Mouse (Mus musculus) spleen, postnatal 36 days (tissue): ENCODE results near the gene Vwce.

Source experiments
- DNase-seq, 2 experiments: peaks; one replicate each; pipeline ENCODE4 v3.0.0; 2022; ENCODE audit warnings: low spot score in 2 of 2, mixed read lengths in 1 of 2

The Vwce gene

GRCm38 (mm10) chr19:10689470-10690166, 55.6 kb downstream of the Vwce start:
- no peak for DNase-seq

DNA sequence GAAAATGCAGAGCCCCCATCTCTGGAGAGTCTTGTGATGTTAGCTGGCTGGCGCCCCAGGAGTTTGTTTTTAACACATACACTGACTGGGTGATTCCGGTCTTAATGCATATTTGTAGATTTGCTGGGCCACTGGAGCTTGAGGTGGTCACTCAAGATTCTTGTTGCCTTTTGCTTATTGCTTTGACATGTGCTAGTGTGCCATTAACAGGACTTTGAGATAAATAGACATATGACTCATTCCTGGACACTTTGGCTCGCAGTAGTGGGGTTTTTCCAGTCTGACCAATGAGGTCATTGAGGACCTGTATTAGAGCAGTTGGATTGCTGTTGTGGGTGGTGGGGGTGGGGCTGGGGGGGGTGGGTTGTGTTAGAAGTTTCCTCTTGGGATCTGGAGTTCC, 56.3 kb downstream of the Vwce start:
- DNase-seq = no peak

DNA sequence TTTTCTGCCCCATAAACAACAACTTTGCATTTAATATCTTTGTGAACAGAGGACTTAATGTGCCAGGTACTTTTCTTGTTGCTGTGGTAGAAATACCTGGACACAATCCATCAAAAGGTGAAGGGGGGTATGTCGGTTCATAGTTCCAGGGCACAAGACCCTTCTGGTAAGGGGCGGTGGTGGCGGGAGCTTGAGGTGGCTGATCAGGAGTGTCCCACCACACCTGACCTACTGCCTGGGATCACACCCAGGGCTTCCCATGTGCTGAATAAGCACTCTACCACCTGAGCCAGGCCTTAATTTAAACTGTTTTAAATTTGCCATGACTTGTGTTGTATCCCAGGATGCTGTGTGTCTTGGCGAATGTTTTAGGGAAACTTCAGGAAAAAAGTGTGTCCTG, 57.1 kb downstream of the Vwce start:
- DNase-seq = no peak

- DNase-seq = no peak
These were observed 57.6 kb downstream of the Vwce start for GRCm38 (mm10) chr19:10691660-10692059.

DNA sequence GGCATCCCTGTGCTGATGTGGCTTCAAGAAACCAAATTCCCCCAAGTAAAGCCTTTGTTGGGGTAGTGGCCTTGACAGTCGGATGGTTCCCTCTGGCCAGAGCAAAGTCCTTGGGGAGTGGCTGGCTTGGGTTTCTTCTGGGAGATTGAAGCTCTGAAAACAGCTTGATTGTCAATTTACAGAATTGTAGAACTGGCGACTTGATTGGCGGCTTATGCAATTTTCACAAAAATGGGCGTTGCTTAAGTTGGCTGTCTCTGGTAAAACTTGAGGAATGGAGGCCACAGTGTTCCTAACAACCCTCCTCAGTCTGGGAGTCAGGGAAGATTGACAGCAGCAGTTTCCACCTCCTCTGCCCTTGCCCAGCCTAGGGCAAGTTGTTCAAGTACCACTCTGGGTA, 58.3 kb downstream of the Vwce start:
- DNase-seq = no peak

DNA sequence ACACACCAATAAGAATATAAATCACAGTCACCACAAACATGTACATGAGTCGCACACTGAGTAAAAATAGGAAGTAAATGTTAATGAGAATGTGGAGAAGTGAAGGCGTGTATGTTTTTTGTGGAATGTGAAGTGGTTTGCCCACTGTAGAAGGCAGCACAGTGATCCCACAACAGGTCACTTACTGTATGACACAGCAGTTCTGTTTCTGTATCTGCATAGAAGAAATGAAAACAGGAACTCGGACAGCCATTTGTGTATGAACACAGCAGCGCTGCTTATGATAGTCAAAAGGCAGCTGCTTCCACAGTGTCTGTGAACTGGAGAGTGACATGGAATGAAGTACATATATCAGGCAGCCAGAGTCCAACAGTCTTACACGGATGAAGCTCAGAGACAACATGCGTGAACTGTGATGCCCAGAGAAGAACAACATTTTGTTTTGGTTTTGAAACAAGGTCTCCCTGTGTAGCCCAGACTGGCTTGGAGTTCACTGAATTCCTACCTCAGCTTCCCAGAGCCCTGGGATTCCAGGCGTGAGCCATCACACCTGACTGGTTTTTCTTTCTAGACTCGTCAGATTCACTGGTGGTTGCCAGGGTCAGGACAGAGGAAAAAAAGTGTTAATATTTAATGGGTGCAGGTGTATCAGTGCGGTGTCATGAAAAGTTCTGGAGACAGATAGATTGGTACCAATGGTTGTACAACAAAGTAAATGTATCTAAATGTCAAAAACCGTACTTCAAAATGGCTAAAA, 60.1 kb downstream of the Vwce start:
- peak; percentile 31 to 50 for DNase-seq

DNA sequence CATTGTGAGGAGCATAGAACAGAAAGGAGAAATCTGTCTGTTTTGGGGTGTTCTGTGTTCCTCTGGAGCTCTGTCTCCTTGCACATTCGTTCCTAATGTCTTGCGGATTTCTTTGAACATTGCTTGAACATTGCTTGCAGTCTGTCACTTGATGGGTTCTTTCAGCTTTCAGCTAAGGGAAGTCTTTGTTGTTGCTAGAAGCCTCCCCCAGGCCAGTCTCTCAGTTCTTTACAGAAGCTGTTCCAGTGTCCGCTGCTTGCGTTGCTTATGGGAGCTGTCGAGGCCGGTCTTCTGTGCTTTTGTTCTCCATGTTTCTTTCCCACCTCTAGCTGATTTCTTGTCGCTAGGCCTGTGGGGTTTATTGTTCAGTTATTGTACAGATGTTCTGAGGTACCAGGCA, 61.8 kb downstream of the Vwce start:
- DNase-seq = no peak

DNA sequence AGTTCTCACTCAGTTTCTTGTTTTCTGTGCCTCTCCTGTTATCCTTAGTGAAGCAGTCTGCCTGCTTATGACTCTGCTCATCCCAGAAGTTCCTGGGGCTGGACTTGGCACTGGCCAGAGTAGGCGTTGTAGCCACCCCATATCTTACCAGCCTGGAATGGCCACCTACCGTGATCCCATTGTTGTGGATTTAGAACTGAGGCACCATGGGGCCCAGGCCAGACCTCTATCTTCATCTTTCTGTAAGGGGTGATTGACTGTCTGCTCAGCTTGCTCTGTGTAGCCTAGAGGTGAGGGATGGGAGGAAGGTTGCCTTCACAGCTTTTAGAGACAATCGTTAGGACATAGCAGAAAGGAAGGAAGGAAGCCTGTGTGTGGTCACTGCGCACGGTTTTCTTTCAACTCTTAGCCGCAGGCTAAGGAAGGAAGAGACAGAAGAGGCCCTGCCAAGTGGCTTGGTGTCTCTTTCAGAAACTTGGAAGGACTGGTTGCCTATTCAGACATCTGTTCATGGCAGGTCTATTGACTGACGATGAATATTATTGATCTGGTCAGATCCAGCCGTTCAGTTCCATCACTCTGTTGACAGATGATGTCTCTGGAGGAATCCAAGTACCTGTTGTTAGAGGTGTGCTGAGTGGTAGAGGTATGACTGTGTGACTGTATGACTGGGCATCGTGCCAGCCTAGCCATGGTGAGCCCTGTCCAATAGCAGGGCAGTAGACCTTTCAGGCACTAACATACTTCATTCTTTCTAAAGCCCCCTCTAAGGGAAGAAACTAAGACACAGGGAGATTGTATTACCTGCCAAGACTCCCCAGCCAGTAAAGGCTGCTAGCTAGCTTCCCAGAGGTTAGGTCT, 64.3 kb downstream of the Vwce start:
- DNase-seq = peak in 1 of 2 experiments; percentile 26

DNA sequence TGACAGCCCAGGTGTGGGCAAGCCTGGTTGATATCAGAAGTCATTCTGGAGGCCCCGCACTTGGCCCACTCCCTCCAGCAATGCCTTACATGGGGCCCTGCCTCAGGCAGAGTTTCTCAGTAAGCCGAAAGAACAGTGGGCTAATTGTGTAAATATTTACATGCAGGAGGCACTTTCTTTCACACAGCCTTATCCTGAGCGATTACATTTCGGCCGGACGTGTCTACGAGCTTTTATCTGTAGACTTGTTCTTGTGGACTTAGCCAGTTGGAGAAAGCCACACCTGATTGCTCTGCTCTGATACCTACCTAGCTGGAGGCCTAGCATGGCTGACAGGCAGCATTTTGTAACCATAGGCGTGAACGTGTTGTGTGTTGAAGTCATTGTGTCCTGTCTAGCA, 65.8 kb downstream of the Vwce start:
- no peak for DNase-seq

GRCm38 (mm10) chr19:10701013-10701726, 67.2 kb downstream of the Vwce start:
- no peak for DNase-seq

DNA sequence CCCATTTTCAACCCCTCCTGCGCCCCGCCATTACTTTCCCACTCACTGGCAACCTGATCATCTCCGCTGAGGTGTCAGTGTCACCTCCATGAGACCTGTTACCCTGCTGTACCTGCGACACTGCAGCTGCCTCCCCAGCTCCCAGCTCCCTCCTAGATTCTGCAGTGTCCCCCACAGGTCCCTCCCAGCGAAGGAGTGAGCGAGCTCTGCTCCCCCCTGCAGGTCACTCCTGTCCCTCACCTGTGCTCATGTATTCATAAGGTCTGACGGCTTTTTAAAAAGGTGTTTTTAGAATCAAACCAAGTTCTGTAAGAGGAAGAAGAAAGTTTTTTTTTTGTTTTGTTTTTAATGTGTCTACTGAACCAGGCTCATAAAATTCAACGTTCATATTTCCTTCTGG, 68.1 kb downstream of the Vwce start:
- DNase-seq = no peak

GRCm38 (mm10) chr19:10703470-10703869, 69.5 kb downstream of the Vwce start:
- DNase-seq = no peak

DNA sequence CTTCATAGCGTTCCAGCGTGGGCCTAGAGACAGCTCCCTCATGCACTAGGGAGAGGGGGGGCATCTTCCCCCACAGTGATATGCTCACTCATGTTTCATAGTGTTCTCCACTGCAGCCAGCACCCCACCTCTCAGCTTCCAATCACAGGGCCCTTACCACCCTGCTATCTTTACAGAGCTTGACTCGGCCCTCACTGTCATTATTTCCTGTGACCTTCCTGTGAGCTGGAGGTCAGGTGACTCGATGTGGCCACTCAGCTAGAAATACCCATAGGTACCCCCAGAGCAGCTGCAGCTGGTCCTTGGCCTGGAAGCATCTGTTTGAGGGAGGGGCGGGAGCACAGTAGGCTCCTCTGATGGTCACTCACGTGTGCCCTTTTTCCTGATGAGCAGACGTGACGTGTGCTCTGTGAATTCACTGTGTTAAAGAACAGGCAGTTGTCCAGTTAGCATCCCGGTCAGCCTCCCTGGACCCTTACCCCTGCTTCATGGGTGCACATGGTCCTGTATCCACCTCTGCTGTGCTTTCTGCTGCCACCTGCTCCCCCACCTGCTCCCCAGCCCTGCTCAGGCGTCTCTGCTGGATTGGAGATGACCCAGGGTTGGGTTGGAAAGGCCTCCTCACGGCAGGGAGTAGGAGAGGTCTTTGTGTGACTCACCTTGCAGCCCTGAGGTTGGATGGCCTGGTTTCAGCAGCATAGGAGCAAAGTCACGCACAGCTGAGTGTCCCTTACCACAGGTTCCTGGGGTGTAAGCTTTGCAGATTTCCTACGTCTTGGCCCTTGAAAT, 73.3 kb downstream of the Vwce start:
- DNase-seq = no peak

DNA sequence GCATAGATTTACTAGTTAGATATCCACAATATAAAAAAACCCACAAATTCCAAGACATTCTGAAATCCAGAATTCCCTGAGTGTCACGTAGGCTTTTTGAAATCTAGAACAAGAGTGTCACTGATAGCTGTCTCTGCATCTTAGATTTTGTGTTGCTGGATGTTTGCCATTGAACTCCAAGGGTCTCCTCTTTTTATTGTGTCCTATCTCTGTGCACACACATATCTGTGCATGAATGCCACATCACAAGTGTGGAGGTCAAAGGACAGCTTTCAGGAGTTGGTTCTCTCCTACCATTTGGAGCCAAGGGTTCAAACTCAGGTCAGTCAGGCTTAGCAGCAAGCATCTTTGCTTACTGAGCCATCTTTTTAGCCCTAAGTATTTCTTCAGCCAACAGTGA, 73.9 kb downstream of the Vwce start:
- no peak for DNase-seq

GRCm38 (mm10) chr19:10708900-10709299, 74.9 kb downstream of the Vwce start:
- no peak for DNase-seq

DNA sequence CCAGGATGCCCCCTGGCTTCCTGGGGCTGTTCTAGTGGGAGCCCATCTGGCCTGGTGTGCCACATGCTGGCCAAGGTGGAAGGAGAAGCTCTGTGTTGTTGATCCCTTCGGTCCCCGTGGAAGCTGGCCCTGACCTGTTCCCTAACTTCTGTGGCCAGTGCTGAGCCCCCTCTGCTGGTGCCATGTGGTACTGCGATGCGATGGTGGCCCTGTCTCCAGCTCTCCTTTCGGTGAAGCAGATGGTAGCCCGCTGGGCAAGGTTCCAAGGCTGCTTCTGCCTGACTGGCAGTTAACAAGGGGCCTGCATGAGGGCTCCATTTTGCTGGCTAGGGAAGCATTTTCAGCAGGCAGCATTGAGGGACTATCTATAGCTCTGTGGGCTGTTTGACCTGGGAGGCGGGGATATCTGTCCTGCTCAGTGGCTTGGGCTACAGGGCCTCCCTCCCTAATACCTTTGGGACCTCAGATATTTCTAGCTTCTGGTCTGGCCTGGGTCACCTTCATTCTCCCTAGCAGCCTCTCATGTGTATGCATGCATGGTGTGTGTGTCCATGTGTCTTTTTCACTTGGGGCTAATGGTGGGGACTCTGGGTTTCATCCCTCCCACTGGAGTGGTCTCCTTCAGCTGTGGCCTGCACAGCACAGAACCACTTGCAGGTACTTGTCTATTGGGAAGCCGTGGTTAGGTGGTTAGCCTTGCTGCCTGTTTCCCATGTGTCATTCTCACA, 75.5 kb downstream of the Vwce start:
- peak; percentile 76 to 82 for DNase-seq

DNA sequence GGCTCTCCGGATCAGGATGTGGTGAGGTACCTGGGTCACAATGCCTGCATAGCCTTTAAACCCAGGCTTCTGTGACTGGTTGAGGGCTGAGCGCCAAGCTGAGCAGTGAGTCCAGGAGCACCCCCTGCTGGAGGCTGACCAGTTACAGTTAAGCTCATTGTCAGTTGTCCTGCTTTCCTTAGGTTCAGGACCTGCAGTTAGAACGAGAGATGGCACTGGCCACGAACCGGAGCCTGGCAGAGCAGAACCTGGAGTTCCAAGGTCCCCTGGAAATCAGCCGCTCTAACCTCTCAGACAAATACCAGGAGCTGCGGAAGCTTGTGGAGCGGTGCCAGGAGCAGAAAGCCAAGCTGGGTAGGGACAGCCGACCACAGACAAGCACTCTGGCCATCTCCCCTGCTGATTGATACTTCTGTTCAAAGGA, 76.1 kb downstream of the Vwce start:
- peak; percentile 46 to 49 for DNase-seq

DNA sequence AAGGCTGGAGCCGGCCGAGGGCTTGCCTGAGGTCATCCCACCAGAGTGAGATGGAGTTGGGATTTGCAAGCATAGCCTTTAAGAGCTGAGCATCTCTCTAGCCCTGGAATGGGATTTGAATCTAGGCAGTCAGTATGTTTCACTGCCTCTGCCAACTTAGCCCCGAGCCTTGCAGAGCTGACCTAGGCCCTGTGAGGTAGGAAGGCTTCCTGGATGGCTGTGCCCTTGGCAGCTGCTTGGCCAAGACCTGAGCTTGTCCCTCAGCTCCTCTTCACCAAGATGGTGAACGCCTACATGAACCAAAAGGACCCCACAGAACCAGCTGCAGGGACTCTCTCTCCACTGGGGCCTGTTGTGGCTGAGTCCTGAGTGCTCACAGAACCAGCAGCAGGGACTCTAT, 76.7 kb downstream of the Vwce start:
- DNase-seq = no peak

- no peak for DNase-seq
These were observed 78.2 kb downstream of the Vwce start for GRCm38 (mm10) chr19:10712194-10712593.

DNA sequence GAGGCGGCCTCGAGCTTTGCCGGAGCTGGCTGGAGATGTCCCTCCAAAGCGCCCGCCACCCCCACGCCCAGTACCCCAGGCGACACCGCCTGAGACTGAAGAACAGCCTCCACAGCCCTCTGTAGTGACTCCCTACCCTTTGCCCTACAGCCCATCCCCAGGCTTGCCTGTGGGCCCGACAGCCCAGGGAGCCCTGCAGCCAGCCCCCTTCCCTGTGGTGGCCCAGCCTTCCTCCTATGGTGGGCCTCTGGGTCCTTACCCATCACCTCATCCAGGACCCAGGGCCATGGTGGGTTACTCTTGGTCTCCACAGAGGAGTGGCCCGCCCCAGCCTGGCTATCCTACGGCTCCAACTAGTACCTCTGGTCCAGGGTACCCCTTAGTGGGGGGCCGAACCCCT, 78.6 kb downstream of the Vwce start:
- no peak for DNase-seq
